Mouse (Mus musculus) limb, embryonic 13.5 days (tissue): ENCODE measurements around the gene Zmym6. TPM values are rescaled to one million over a fixed set of nuclear protein-coding genes. Genes with fewer than 3 reads are reported as not detected.

ENCODE experiments used
- ATAC-seq: fragments of 200-750 bp; cut with Nextera tagmentation; 2 replicates; pipeline ENCODE4 v1.8.0; 2017; ENCODE audit warnings: low read depth, moderate number of reproducible peaks, moderate TSS enrichment; ENCODE audit not compliant: low FRiP score
- H3K27ac ChIP-seq: fragments of 300-500 bp; sonication (generic); 2 replicates; pipeline ENCODE4 v1.5.1; 2015; ENCODE audit warnings: inconsistent platforms, mild to moderate bottlenecking, moderate library complexity
- H3K27me3 ChIP-seq: fragments of 300-500 bp; sonication (generic); 2 replicates; pipeline ENCODE4 v1.6.1; 2015; ENCODE audit warnings: mild to moderate bottlenecking, inconsistent platforms
- H3K36me3 ChIP-seq: fragments of 300-500 bp; sonication (generic); 2 replicates; pipeline ENCODE4 v1.6.1; 2015; ENCODE audit warnings: inconsistent platforms, mild to moderate bottlenecking, moderate library complexity
- H3K4me1 ChIP-seq: fragments of 300-500 bp; sonication (generic); 2 replicates; pipeline ENCODE4 v1.6.1; 2015; ENCODE audit warnings: inconsistent platforms
- H3K4me2 ChIP-seq: fragments of 300-500 bp; sonication (generic); replicated peaks from 2 replicates; pipeline ENCODE4 v1.6.1; 2015; ENCODE audit warnings: inconsistent platforms, mild to moderate bottlenecking, moderate library complexity
- H3K4me3 ChIP-seq: fragments of 300-500 bp; sonication (generic); 2 replicates; pipeline ENCODE4 v1.5.1; 2015; ENCODE audit warnings: moderate library complexity, mild to moderate bottlenecking, inconsistent platforms
- H3K9ac ChIP-seq: fragments of 300-500 bp; sonication (generic); 2 replicates; pipeline ENCODE4 v1.6.1; 2015; ENCODE audit warnings: mild to moderate bottlenecking, inconsistent platforms
- H3K9me3 ChIP-seq: fragments of 300-500 bp; sonication (generic); 2 replicates; pipeline ENCODE4 v1.6.1; 2016; ENCODE audit warnings: inconsistent platforms
- WGBS: fragments of 180-500 bp; shearing (Covaris S2); methylation state at CpG from one replicate; pipeline ENCODE4 v1.1.7; 2015; 5-methylcytosine and 5-hydroxymethylcytosine counted together
- polyA plus RNA-seq: library from polyadenylated mRNA; unstranded; fragments of >200 nt; fragmentation: Nextera tagmentation; extraction: Ambion mirVana; gene quantifications from 2 replicates; pipeline ENCODE4 v1.2.1, GENCODE M21; 2015

The Zmym6 gene
- polyA plus RNA-seq, 1 experiment from 2014 or later: 26.2 TPM

DNA sequence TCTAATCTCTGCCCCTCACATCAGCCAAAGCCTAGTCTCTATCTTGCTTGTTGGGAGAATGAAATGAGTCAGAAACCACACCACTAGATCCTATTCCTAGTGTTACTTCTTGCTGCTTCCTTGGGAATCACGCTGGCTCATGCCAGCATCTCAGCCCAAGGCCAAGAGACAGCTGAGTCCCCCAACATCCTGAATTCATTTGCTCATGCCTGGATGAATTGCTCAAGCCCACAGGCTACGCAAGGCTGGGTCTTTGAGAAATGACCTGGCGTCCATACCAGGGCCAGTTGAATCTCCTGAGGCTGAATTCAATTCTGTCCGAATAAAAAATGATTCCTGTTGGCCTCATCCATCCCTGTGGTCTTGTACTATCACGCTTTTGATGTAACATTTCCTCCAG lies 60.4 kb downstream of the Zmym6 start:
- no peak overlapping the region for H3K9ac ChIP-seq
- ATAC-seq: no peak
- no peak overlapping the region for H3K4me2 ChIP-seq
- H3K4me1 ChIP-seq: no peaks in the 10 kb centered on the region
- H3K36me3 ChIP-seq: no peaks in the 10 kb centered on the region
- no peak overlapping the region for H3K27ac ChIP-seq
- H3K9me3 ChIP-seq: no peaks in the 10 kb centered on the region
- no peaks in the 10 kb centered on the region for H3K27me3 ChIP-seq
- 85% methylated on average over 5 of the region's 5 CpGs for WGBS
- no peak overlapping the region for H3K4me3 ChIP-seq

DNA sequence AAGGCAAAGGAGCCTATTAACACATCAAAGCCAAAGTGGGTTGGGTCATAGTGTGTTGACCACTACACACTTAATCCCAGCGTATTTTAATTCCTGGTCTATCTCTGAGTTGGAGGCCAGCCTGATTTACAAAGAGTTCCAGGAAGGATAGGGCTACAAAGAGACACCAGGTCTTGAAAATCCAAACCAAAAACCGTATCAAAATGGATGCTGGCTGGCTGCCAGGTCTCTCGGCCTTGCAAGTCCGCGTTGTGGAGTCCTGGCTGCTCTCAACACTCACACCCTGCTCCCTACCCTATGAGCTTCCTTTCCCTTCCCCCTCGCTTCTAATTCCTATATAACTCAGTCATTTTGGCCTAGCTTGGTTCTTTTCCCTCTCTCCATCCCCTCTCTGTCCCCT lies 61.3 kb downstream of the Zmym6 start:
- H3K4me2 ChIP-seq: no peak overlapping the region
- H3K27me3 ChIP-seq: no peaks in the 10 kb centered on the region
- H3K9me3 ChIP-seq: no peaks in the 10 kb centered on the region
- no peaks in the 10 kb centered on the region for H3K36me3 ChIP-seq
- no peaks in the 10 kb centered on the region for H3K4me1 ChIP-seq
- H3K9ac ChIP-seq: no peak overlapping the region
- no peak overlapping the region for H3K27ac ChIP-seq
- no peak for ATAC-seq
- H3K4me3 ChIP-seq: no peak overlapping the region
- WGBS: 62% methylated on average over 6 of the region's 6 CpGs

DNA sequence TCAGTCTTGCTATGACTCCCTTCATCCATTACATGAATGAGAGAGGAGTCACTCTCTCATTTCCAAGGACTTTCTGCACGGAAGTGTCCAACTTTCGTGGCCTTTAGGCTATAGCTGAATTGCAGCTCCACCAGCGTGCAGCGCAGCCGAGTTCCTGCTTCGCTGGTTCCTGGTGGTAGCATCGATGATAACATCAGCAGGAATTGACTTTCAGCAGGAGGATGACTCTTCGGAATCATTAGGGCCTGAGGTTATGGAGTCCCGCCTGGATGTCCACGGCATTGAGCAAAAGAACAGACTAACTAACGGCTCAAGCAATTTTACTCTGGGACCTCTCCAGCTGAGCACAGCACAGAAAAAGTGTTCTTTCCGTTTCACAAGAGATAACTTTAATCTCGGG lies 72.8 kb downstream of the Zmym6 start:
- no peak overlapping the region for H3K27ac ChIP-seq
- H3K9me3 ChIP-seq: no peaks in the 10 kb centered on the region
- no peak overlapping the region for H3K9ac ChIP-seq
- H3K4me2 ChIP-seq: no peak overlapping the region
- H3K4me3 ChIP-seq: no peak overlapping the region
- H3K4me1 ChIP-seq: no peaks in the 10 kb centered on the region
- WGBS: 77% methylated on average over 13 of the region's 13 CpGs
- 0 out of 2 replicates have a peak, but pooled peaks cover 3% of the 10 kb centered on the region for H3K27me3 ChIP-seq
- ATAC-seq: no peak
- H3K36me3 ChIP-seq: no peaks in the 10 kb centered on the region

DNA sequence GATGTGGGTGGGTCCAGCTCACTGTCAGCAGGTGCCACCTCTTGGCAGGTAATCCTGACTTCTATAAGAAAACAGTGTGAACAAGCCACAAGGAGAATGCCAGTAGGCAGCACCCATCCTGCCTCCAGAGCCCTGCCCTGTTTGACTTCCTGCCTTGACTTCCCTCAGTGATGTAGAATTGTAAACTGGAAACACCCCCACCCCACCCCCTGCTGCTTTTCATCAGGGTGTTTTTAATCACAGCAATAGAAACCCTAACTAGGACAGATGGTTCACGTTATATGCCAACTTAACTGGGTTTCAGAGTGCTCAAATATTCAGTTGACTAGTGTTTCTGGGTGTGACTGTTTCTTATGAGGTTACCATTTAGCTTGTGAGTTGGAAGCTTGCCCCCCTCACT lies 76.2 kb downstream of the Zmym6 start:
- Histone ChIP-seq H3K36me3 (no peaks in the 10 kb centered on the region), H3K9ac (no peak overlapping the region), H3K9me3 (peaks cover 3% of the 10 kb centered on the region; the same call in 1 of the 2 replicates), H3K27ac (no peak overlapping the region), H3K4me2 (no peak overlapping the region), H3K4me1 (no peaks in the 10 kb centered on the region), H3K4me3 (no peak overlapping the region), H3K27me3 (0 out of 2 replicates have a peak, but pooled peaks cover 3% of the 10 kb centered on the region)
- WGBS: 23% methylated on average over 1 of the region's 1 CpGs
- ATAC-seq: no peak

DNA sequence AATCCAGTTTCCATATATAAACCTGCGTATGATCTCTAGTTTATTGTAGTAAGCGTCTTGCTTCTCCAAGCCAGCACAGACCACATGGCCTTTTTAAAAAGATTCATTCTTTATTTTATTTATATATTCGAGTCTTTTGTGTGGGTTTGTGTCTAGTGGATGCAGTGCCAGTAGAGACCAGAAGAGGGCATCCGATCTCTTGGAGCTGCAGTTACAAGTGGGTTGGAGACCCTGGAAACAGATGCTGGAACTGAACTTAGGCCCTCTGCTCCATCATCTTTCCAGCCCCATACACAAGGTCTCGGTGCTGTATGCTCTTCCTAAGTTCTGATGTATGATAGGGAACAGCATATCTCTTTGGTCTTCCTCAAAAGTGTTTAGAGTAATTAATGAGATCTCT lies 78.6 kb downstream of the Zmym6 start:
- H3K9me3 ChIP-seq: peaks cover 3% of the 10 kb centered on the region; the same call in 1 of the 2 replicates
- no peaks in the 10 kb centered on the region for H3K36me3 ChIP-seq
- no peak overlapping the region for H3K4me3 ChIP-seq
- no peak overlapping the region for H3K27ac ChIP-seq
- no peak overlapping the region for H3K4me2 ChIP-seq
- 63% methylated on average over 5 of the region's 5 CpGs for WGBS
- H3K9ac ChIP-seq: no peak overlapping the region
- no peaks in the 10 kb centered on the region for H3K4me1 ChIP-seq
- no peak for ATAC-seq
- no peaks in the 10 kb centered on the region for H3K27me3 ChIP-seq

DNA sequence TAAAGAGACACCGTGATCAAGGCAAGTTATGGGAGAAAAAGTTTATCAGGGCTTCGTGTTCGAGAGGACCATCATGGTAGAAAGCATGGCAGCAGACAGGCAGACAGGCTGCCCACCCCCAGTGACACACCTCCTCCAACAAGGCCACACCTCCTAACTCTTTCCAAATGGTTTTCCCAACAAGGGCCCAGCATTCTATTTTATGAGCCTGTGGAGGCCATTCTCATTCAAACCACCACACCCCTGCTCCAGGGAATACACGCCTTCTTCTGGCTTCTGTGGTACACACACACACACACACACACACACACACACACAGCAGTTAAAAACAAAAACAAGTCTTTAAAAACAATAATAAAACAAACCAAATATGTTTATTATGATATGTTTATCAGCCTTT lies 80.6 kb downstream of the Zmym6 start:
- Histone ChIP-seq H3K27ac (no peak overlapping the region), H3K4me1 (no peaks in the 10 kb centered on the region), H3K36me3 (no peaks in the 10 kb centered on the region), H3K9me3 (peaks cover 3% of the 10 kb centered on the region; the same call in 1 of the 2 replicates), H3K4me2 (no peak overlapping the region), H3K9ac (no peak overlapping the region), H3K27me3 (no peaks in the 10 kb centered on the region), H3K4me3 (no peak overlapping the region)
- no peak for ATAC-seq
- WGBS: 84% methylated on average over 4 of the region's 4 CpGs

DNA sequence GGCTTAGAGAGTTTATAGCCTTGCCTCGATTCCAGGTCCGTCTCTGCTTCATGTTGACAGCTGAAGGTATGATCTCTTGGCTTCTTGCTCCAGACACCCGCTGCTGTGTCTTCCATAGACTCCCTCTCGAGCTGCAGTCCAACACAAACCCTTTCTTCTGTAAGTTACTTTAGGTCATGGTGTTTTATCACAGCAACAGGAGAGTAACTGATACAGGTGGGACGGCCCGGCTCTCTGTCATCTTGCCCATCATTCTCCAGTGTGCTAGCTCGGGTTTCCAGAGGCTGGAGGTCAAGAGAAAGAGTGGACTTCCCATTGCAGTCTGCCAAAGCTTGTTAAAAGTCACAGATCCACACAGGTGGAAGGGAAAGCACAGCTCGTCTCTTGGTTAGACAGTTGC lies 86.7 kb downstream of the Zmym6 start:
- Histone ChIP-seq H3K9ac (no peak overlapping the region), H3K27me3 (peaks cover 37% of the 10 kb centered on the region), H3K4me1 (peaks cover 9% of the 10 kb centered on the region), H3K36me3 (no peaks in the 10 kb centered on the region), H3K27ac (no peak overlapping the region), H3K4me3 (no peak overlapping the region), H3K9me3 (no peaks in the 10 kb centered on the region), H3K4me2 (no peak overlapping the region)
- 69% methylated on average over 8 of the region's 8 CpGs for WGBS
- no peak for ATAC-seq

DNA sequence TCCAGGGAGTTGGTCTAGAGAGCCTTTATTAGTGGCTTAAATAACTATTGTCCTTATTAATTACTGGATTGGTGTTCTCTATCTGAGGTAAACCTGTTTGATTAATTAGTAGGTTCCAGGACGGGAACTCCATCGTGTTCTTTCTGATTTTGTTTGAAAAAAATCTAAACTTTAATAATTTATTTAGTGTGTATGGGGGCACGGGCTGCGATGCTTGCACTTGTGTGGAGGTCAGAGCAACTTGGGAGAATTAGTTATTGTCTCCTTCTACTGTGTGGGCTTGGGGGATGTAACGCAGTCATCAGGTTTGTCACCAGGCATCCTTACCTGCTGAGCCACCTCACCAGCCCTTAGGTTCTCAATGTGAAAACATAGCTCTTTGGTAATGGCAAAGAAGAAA lies 89.9 kb downstream of the Zmym6 start:
- Histone ChIP-seq H3K9ac (no peak overlapping the region), H3K4me3 (no peak overlapping the region), H3K4me1 (peaks cover 17% of the 10 kb centered on the region), H3K4me2 (no peak overlapping the region), H3K36me3 (no peaks in the 10 kb centered on the region), H3K27ac (no peak overlapping the region), H3K9me3 (no peaks in the 10 kb centered on the region), H3K27me3 (peaks cover 68% of the 10 kb centered on the region)
- no peak for ATAC-seq
- WGBS: 78% methylated on average over 5 of the region's 5 CpGs

DNA sequence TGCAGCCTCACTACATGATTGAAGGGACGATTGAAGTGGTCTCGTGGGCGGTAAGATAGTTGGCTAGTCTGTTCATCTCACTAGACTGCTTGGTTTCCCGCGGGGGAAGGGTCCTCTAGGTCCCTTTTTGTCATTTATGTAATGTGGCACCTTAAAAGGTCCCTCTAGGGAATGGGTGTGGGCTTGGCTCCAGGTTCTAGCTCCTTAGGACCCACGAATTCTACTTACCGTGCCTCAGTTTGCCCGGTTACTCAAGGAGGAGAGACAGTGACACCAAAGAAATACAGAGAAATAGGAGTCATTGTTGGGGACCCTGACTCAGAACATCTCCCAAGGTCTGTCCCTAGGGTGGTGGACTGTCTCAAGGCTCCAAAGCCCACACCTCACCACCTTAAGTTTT lies 90.5 kb downstream of the Zmym6 start:
- Histone ChIP-seq H3K4me2 (peak overlapping the region; percentile 100), H3K9ac (no peak overlapping the region), H3K4me3 (peak overlapping the region; percentile 72; the same call in 1 of the 2 replicates), H3K27ac (no peak overlapping the region), H3K36me3 (no peaks in the 10 kb centered on the region), H3K4me1 (peaks cover 17% of the 10 kb centered on the region), H3K9me3 (no peaks in the 10 kb centered on the region), H3K27me3 (peaks cover 75% of the 10 kb centered on the region)
- no peak for ATAC-seq
- 23% methylated on average over 8 of the region's 8 CpGs for WGBS

DNA sequence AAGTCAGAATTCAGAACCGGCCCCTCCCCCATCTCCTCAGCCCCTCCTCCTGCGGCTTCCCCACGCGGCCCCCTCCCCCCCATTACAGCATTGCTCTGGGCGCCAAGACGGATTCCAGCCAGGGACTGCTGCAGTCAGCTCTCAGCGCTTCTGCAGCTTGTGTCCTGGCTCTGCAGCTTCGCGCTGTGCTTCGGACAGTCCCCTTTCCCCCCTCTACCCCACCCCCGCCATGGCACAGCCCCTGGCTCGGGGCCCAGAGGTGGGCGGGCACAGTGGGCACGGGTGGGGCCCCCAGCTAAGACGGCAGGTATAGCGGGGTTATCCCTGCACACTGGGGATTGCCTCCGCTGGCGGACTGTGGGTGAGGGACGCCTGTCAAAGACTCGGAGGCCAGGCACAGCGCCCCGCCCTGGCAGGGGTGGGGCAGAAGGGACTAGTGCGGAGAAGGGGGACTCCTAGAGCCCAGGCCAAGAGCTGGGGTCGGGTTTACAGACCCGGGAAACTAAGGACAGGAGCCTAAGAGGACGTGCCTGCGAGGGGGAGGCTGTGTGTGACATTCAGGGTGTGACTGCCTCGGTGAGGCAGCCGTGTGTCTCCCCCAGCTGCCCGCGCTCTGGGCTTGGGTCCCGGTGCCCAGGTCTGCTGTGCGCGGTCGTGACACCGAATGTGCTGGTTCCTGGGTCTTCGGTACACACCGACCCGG lies 91.2 kb downstream of the Zmym6 start:
- ATAC-seq: peak; percentile 45
- H3K4me3 ChIP-seq: peak overlapping the region; percentile 72
- peaks cover 17% of the 10 kb centered on the region for H3K4me1 ChIP-seq
- H3K4me2 ChIP-seq: peak overlapping the region; percentile 100
- WGBS: 1% methylated on average over 39 of the region's 39 CpGs
- no peaks in the 10 kb centered on the region for H3K36me3 ChIP-seq
- no peaks in the 10 kb centered on the region for H3K9me3 ChIP-seq
- peak overlapping the region; percentile 69 for H3K9ac ChIP-seq
- peaks cover 81% of the 10 kb centered on the region for H3K27me3 ChIP-seq
- H3K27ac ChIP-seq: no peak overlapping the region

DNA sequence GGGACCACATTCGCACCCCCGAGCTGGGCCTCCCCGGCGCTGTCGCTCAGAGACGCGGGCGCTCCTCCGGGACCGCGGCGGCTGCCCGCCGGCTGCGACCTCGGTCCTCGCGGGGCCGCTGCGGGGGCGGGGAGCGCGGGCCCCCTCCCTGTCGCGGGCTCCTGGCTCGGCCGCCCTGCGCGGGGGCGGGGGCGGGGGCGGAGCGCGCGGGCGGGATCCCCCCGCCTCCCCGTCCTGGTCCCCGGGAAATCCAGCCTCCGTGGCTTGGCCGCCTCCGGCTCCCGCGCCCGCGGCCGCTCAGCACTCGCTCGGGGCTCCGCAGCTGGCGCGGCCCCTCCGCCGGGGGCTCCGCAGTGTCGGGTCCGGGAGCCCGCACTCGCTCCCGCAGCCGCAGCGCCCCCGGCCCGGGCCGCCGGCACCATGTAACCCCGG lies 91.7 kb downstream of the Zmym6 start, which contains the start of gene Dlgap3:
Gene Dlgap3, plus strand, starts transcription at position 291 of the 432 bp plus-strand sequence.
- peaks cover 82% of the 10 kb centered on the region for H3K27me3 ChIP-seq
- H3K4me1 ChIP-seq: peaks cover 17% of the 10 kb centered on the region
- ATAC-seq: peak; percentile 37; the same call in 1 of the 2 replicates
- H3K4me2 ChIP-seq: peak within 1 kb of the TSS; percentile 100
- H3K9ac ChIP-seq: peak within 1 kb of the TSS; percentile 69
- no peaks in the 10 kb centered on the region for H3K9me3 ChIP-seq
- H3K36me3 ChIP-seq: no peaks in the 10 kb centered on the region
- H3K27ac ChIP-seq: no peak within 1 kb of the TSS
- WGBS: under 1% methylated on average over 22 of the region's 67 CpGs
- peak within 1 kb of the TSS; percentile 72 for H3K4me3 ChIP-seq

DNA sequence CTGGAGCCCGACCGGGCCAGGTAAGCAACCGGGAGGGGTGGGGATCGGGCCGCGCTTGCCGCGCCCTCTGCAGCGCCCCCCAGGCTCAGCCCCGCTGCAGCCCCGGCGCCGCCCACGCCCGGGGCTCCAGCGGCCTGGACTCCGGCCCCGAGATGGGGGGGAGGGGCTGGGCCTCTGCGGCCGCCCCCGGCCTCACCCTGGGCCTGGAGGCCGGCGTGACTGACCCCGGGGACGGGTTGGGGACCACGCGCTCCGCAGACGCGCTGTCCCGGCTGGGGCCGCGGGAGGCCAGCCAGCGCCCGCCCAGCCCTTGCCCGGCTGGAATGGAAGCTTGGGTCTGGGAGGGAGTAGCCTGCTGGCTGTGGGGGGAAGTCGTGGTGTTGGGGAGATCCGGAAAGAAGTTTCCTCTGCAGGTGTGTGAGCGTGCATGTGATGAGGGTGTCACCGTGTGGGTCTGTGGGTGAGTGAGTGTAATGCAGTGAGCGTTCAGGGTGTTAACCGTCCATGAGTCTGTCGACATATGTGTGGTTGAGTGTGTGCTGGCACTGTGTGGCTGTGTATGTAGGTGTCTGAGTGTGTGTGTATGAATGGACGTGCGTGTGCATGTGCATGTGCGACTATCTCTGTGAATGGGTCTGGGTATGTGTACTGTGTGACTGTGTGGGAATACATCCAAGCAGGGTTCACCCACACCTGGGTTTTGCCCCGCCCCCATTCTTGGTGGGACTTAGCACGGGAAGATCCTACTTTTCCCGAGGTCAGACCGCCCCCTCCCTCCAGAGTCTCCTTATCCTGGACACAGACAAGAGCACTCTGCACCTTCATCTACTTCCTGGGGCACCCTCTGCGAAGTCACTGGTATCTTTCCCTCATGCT lies 92.4 kb downstream of the Zmym6 start:
- no peaks in the 10 kb centered on the region for H3K36me3 ChIP-seq
- peak overlapping the region; percentile 100 for H3K4me2 ChIP-seq
- H3K27me3 ChIP-seq: peaks cover 82% of the 10 kb centered on the region
- WGBS: 3% methylated on average over 43 of the region's 51 CpGs
- peaks cover 17% of the 10 kb centered on the region for H3K4me1 ChIP-seq
- peak overlapping the region; percentile 72 for H3K4me3 ChIP-seq
- H3K9me3 ChIP-seq: no peaks in the 10 kb centered on the region
- peak overlapping the region; percentile 69 for H3K9ac ChIP-seq
- peak; percentile 26; the same call in 1 of the 2 replicates for ATAC-seq
- H3K27ac ChIP-seq: no peak overlapping the region
